Mouse (Mus musculus): ENCODE data around the gene Phf14. TPM values are rescaled to one million over a fixed set of nuclear protein-coding genes. Genes with fewer than 3 reads are reported as not detected.
"Not testable (repeated sequence)": the region's sequence is repeated elsewhere in the genome, so short reads cannot be mapped to it uniquely, and the experiment has no call there.

Gene Phf14
- polyA plus RNA-seq, 1 experiment from 2014 or later = 99.3 TPM

- H3K4me3 ChIP-seq = no peak overlapping the region
- no peak for ATAC-seq (ENCODE audit: low read depth)
- H3K36me3 ChIP-seq = no peaks in the 10 kb centered on the region
- no peaks in the 10 kb centered on the region for H3K9me3 ChIP-seq
- no peak overlapping the region for H3K27ac ChIP-seq (replicated peaks)
- no peaks in the 10 kb centered on the region for H3K4me1 ChIP-seq (replicated peaks)
- no peaks in the 10 kb centered on the region for H3K27me3 ChIP-seq
- WGBS = 67% methylated on average over 10 of the region's 10 CpGs
- no peak overlapping the region for H3K9ac ChIP-seq
- no peak overlapping the region for H3K4me2 ChIP-seq
These were observed 199.7 kb downstream of the Phf14 start for GRCm38 (mm10) chr6:12107326-12107725.

- no peak overlapping the region for H3K9ac ChIP-seq
- H3K9me3 ChIP-seq = no peaks in the 10 kb centered on the region
- WGBS = 28% methylated on average over 8 of the region's 8 CpGs
- H3K27ac ChIP-seq (replicated peaks) = no peak overlapping the region
- no peak overlapping the region for H3K4me2 ChIP-seq
- ATAC-seq (ENCODE audit: low read depth) = no peak
- H3K4me1 ChIP-seq (replicated peaks) = no peaks in the 10 kb centered on the region
- H3K4me3 ChIP-seq = no peak overlapping the region
- H3K36me3 ChIP-seq = no peaks in the 10 kb centered on the region
- H3K27me3 ChIP-seq = no peaks in the 10 kb centered on the region
These were observed 200.2 kb downstream of the Phf14 start for GRCm38 (mm10) chr6:12107786-12108185.

GRCm38 (mm10) chr6:12116926-12117818 lies 209.6 kb downstream of the Phf14 start:
- Histone ChIP-seq H3K4me3 (no peak overlapping the region), H3K9ac (no peak overlapping the region), H3K9me3 (no peaks in the 10 kb centered on the region), H3K27ac (replicated peaks) (peak overlapping the region; percentile 75), H3K27me3 (no peaks in the 10 kb centered on the region), H3K4me2 (peak overlapping the region; percentile 42), H3K36me3 (no peaks in the 10 kb centered on the region), H3K4me1 (replicated peaks) (peaks cover 28% of the 10 kb centered on the region)
- peak; percentile 29; the same call in 1 of the 2 replicates for ATAC-seq (ENCODE audit: low read depth)
- 32% methylated on average over 11 of the region's 11 CpGs for WGBS

- WGBS = 17% methylated on average over 9 of the region's 9 CpGs
- Histone ChIP-seq H3K9me3 (no peaks in the 10 kb centered on the region), H3K9ac (no peak overlapping the region), H3K4me1 (replicated peaks) (peaks cover 28% of the 10 kb centered on the region), H3K27ac (replicated peaks) (peak overlapping the region; percentile 75), H3K4me2 (peak overlapping the region; percentile 42), H3K36me3 (no peaks in the 10 kb centered on the region), H3K4me3 (no peak overlapping the region), H3K27me3 (no peaks in the 10 kb centered on the region)
- ATAC-seq (ENCODE audit: low read depth) = peak; percentile 81
These were observed 210.4 kb downstream of the Phf14 start for GRCm38 (mm10) chr6:12117819-12118570.

GRCm38 (mm10) chr6:12122759-12123158 lies 215.2 kb downstream of the Phf14 start:
- Histone ChIP-seq H3K4me3 (no peak overlapping the region), H3K4me1 (replicated peaks) (peaks cover 15% of the 10 kb centered on the region; the same call in 1 of the 2 replicates), H3K27me3 (no peaks in the 10 kb centered on the region), H3K27ac (replicated peaks) (0 out of 2 replicates have a peak overlapping the region, but pooled peaks have one; percentile 9), H3K36me3 (no peaks in the 10 kb centered on the region), H3K4me2 (no peak overlapping the region), H3K9me3 (no peaks in the 10 kb centered on the region), H3K9ac (no peak overlapping the region)
- ATAC-seq (ENCODE audit: low read depth) = no peak

GRCm38 (mm10) chr6:12125031-12125803 lies 217.6 kb downstream of the Phf14 start:
- Histone ChIP-seq H3K36me3 (no peaks in the 10 kb centered on the region), H3K27me3 (no peaks in the 10 kb centered on the region), H3K4me1 (replicated peaks) (0 out of 2 replicates have a peak, but pooled peaks cover 4% of the 10 kb centered on the region), H3K9me3 (no peaks in the 10 kb centered on the region), H3K4me2 (peak overlapping the region; percentile 22), H3K27ac (replicated peaks) (peak overlapping the region; percentile 30; the same call in 1 of the 2 replicates), H3K9ac (no peak overlapping the region), H3K4me3 (no peak overlapping the region)
- ATAC-seq (ENCODE audit: low read depth) = peak; percentile 86
- 35% methylated on average over 17 of the region's 17 CpGs for WGBS

- not testable (repeated sequence) for H3K4me3 ChIP-seq; H3K9ac ChIP-seq; H3K4me2 ChIP-seq; H3K27me3 ChIP-seq; H3K27ac ChIP-seq (replicated peaks); H3K9me3 ChIP-seq; ATAC-seq (ENCODE audit: low read depth); H3K4me1 ChIP-seq (replicated peaks); H3K36me3 ChIP-seq
- WGBS = 88% methylated on average over 7 of the region's 7 CpGs
These were observed 219.0 kb downstream of the Phf14 start for GRCm38 (mm10) chr6:12126601-12127000.

- no peak overlapping the region for H3K9ac ChIP-seq
- ATAC-seq (ENCODE audit: low read depth) = no peak
- H3K27ac ChIP-seq (replicated peaks) = no peak overlapping the region
- no peaks in the 10 kb centered on the region for H3K9me3 ChIP-seq
- WGBS = 89% methylated on average over 4 of the region's 4 CpGs
- H3K27me3 ChIP-seq = no peaks in the 10 kb centered on the region
- no peak overlapping the region for H3K4me3 ChIP-seq
- 0 out of 2 replicates have a peak, but pooled peaks cover 4% of the 10 kb centered on the region for H3K4me1 ChIP-seq (replicated peaks)
- H3K36me3 ChIP-seq = no peaks in the 10 kb centered on the region
- H3K4me2 ChIP-seq = no peak overlapping the region
These were observed 219.7 kb downstream of the Phf14 start for GRCm38 (mm10) chr6:12127287-12127686.

Other genes with a start within 250 kb of the Phf14 start
- 1,026 and 1,207 TPM in 2 replicates for gene Ndufa4, start 312 bp upstream of the Phf14 start, polyA plus RNA-seq (2015; fragmentation: Nextera tagmentation; extraction: Ambion mirVana)

All from neural tube, embryonic 13.5 days (tissue).